Mouse (Mus musculus) midbrain, embryonic 14.5 days (tissue): Measurements from ENCODE around the gene Stambpl1. TPM values are rescaled to one million over a fixed set of nuclear protein-coding genes. Genes with fewer than 3 reads are reported as not detected.
"Not testable (repeated sequence)": the region's sequence is repeated elsewhere in the genome, so short reads cannot be mapped to it uniquely, and the experiment has no call there.

Experiments used
- ATAC-seq: fragments of 200-750 bp; cut with Nextera tagmentation; 2 replicates; pipeline ENCODE4 v1.8.0; 2017; ENCODE audit warnings: moderate number of reproducible peaks, moderate library complexity; ENCODE audit not compliant: low FRiP score, low TSS enrichment
- DNase-seq: peaks from one replicate; pipeline ENCODE4 v3.0.0-alpha.2; 2015
- H3K27ac ChIP-seq: fragments of 300-500 bp; sonication (generic); replicated peaks from 2 replicates; pipeline ENCODE4 v1.5.1; 2014; ENCODE audit warnings: mild to moderate bottlenecking, low read depth, low read length, moderate library complexity
- H3K27me3 ChIP-seq: fragments of 300-500 bp; sonication (generic); 2 replicates; pipeline ENCODE4 v1.6.1; 2014; ENCODE audit warnings: low read length, control low read depth, mixed read lengths; ENCODE audit not compliant: control insufficient read depth, insufficient read depth
- H3K36me3 ChIP-seq: fragments of 300-500 bp; sonication (generic); 2 replicates; pipeline ENCODE4 v1.6.1; 2014; ENCODE audit warnings: low read length, control low read depth; ENCODE audit not compliant: control insufficient read depth, insufficient read depth
- H3K4me1 ChIP-seq: fragments of 300-500 bp; sonication (generic); 2 replicates; pipeline ENCODE4 v1.6.1; 2014; ENCODE audit warnings: mild to moderate bottlenecking, antibody characterized with exemption, low read length, control low read depth; ENCODE audit not compliant: control insufficient read depth, insufficient read depth
- H3K4me2 ChIP-seq: fragments of 300-500 bp; sonication (generic); 2 replicates; pipeline ENCODE4 v1.6.1; 2014; ENCODE audit warnings: mild to moderate bottlenecking, low read length, moderate library complexity
- H3K4me3 ChIP-seq: fragments of 300-500 bp; sonication (generic); replicated peaks from 2 replicates; pipeline ENCODE4 v1.5.1; 2014; ENCODE audit warnings: low read depth, low read length
- H3K9ac ChIP-seq: fragments of 300-500 bp; sonication (generic); replicated peaks from 2 replicates; pipeline ENCODE4 v1.6.1; 2014; ENCODE audit warnings: mild to moderate bottlenecking, low read length, moderate library complexity
- H3K9me3 ChIP-seq: fragments of 300-500 bp; sonication (generic); 2 replicates; pipeline ENCODE4 v1.6.1; 2016; ENCODE audit warnings: low read length, control low read depth, mixed read lengths; ENCODE audit not compliant: control insufficient read depth
- WGBS: fragments of 180-500 bp; shearing (Covaris S2); extraction: QIAGEN DNeasy Blood & Tissue Kit; methylation state at CpG from one replicate; pipeline ENCODE4 v1.1.7; 2014; 5-methylcytosine and 5-hydroxymethylcytosine counted together
- polyA plus RNA-seq: library from polyadenylated mRNA; unstranded; fragments of >200 nt; fragmentation: Nextera tagmentation; extraction: Ambion mirVana; gene quantifications from 2 replicates; pipeline ENCODE4 v1.2.1, GENCODE M21; 2014

Gene Stambpl1
- polyA plus RNA-seq, 1 experiment from 2014 or later: 11.5 TPM

DNA sequence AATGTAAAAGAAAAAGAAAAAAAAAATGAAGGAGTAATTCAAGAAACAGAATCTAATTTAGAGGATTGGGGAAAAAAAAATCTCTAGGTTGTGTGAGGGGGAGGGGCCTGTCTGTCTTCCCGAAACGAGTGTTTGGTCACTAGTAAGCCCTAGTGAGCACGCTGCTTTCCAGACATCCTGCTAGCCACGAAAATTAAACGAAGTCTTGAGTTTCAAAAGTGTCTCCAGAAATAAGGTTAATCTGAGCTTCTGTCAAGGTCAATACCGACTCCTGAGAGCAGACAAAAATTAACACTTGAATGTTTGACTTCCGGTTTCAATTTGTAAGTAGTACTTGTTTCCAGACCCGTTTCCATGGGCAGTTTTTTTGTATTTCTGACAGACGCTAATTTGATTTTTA, 1.1 kb downstream of the Stambpl1 start:
- Histone ChIP-seq H3K27ac (no peak overlapping the region), H3K9ac (peak overlapping the region; percentile 76; the same call in 1 of the 2 replicates), H3K4me1 (no peaks in the 10 kb centered on the region), H3K4me2 (peak overlapping the region; percentile 95), H3K27me3 (peaks cover 8% of the 10 kb centered on the region; the same call in 1 of the 2 replicates), H3K9me3 (no peaks in the 10 kb centered on the region), H3K36me3 (no peaks in the 10 kb centered on the region), H3K4me3 (peak overlapping the region; percentile 67)
- DNase-seq (peak; percentile 65), ATAC-seq (no peak)
- 10% methylated on average over 9 of the region's 9 CpGs for WGBS

DNA sequence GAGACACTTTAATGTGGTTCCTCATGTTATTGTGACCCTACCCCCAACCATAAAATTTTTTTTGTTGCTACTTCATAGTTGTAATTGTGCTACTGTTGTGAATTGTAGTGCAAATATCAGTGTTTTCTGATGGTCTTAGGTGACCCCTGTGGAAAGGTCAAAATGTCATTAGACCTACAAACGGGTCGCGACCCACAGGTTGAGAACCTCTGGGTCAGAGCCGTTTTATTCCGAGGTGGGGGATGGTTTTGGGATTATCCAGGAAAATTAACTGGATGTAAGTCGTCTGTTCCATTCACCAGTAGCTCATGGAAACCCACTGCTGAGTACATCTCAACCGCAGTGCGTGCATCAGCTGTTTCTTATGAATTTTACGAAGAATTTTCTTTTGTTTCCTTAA, 1.7 kb downstream of the Stambpl1 start:
- peak overlapping the region; percentile 95 for H3K4me2 ChIP-seq
- no peak overlapping the region for H3K9ac ChIP-seq
- no peaks in the 10 kb centered on the region for H3K9me3 ChIP-seq
- H3K4me3 ChIP-seq: peak overlapping the region; percentile 67
- no peak overlapping the region for H3K27ac ChIP-seq
- WGBS: 42% methylated on average over 9 of the region's 9 CpGs
- H3K36me3 ChIP-seq: no peaks in the 10 kb centered on the region
- peak; percentile 10 for DNase-seq
- ATAC-seq: no peak
- H3K4me1 ChIP-seq: no peaks in the 10 kb centered on the region
- peaks cover 8% of the 10 kb centered on the region; the same call in 1 of the 2 replicates for H3K27me3 ChIP-seq

DNA sequence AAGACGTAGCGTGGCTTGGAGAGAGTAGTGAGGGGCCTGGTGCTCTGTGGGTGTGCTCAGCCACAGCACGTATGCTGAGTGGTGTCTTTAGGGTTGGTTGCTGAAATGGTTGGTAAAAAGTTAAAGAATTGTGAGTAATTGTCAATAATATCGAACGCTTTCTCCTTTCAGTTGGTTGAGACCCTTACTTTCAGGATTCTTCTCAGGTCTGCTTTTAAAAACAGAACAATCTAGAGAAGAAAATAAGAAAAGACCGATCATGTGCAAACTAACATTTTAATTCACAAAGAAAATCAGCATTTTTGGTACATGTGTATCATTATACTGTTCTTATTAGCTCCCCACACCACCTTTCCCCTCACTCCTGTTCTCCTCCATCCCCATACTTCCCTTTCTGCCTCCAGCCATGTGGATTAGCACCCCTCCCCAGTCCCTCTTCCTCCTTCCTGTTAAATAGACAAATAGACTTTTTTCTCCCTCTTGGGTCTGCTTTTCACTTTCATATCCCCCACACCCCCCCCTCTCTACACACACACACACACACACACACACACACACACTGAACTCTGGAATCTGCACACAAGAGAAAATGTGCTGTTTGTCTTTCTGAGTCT, 2.2 kb downstream of the Stambpl1 start:
- no peak overlapping the region; the same call in 1 of the 2 replicates for H3K4me2 ChIP-seq
- peaks cover 5% of the 10 kb centered on the region; the same call in 1 of the 2 replicates for H3K27me3 ChIP-seq
- no peak overlapping the region for H3K9ac ChIP-seq
- no peak for ATAC-seq
- H3K9me3 ChIP-seq: no peaks in the 10 kb centered on the region
- 77% methylated on average over 6 of the region's 6 CpGs for WGBS
- H3K4me1 ChIP-seq: no peaks in the 10 kb centered on the region
- H3K36me3 ChIP-seq: no peaks in the 10 kb centered on the region
- H3K4me3 ChIP-seq: peak overlapping the region; percentile 67; the same call in 1 of the 2 replicates
- no peak for DNase-seq
- H3K27ac ChIP-seq: no peak overlapping the region

- H3K27me3 ChIP-seq: peaks cover 5% of the 10 kb centered on the region; the same call in 1 of the 2 replicates
- H3K36me3 ChIP-seq: no peaks in the 10 kb centered on the region
- H3K9me3 ChIP-seq: no peaks in the 10 kb centered on the region
- 79% methylated on average over 2 of the region's 2 CpGs for WGBS
- no peak overlapping the region for H3K27ac ChIP-seq
- no peak overlapping the region for H3K9ac ChIP-seq
- H3K4me3 ChIP-seq: no peak overlapping the region
- DNase-seq (no peak), ATAC-seq (no peak)
- no peaks in the 10 kb centered on the region for H3K4me1 ChIP-seq
- no peak overlapping the region for H3K4me2 ChIP-seq
These were observed 3.0 kb downstream of the Stambpl1 start for GRCm38 (mm10) chr19:34195031-34195430.

DNA sequence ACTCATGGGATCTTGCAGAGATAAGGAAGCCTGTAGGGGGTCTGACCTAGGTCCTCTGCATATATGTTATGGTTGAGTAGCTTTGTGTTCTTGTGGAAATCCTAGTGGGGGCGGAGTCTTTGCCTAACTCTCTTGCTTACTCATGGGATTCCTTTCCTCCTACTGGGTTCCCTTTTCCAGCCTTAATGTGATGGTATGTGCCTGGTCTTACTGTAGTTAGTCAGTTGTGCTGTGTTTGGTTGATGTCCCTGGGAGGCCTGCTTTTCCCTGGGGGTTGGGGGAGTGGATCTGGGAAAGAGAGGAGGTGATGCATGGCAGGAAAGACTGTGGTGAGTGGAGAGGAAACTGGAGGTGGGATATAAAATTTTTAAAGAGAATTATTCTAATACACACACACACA, 6.0 kb downstream of the Stambpl1 start:
- H3K4me1 ChIP-seq: no peaks in the 10 kb centered on the region
- no peak overlapping the region for H3K9ac ChIP-seq
- 93% methylated on average over 1 of the region's 1 CpGs for WGBS
- H3K4me2 ChIP-seq: no peak overlapping the region
- H3K27ac ChIP-seq: no peak overlapping the region
- no peak overlapping the region for H3K4me3 ChIP-seq
- ATAC-seq: no peak
- peaks cover 5% of the 10 kb centered on the region; the same call in 1 of the 2 replicates for H3K27me3 ChIP-seq
- no peaks in the 10 kb centered on the region for H3K36me3 ChIP-seq
- DNase-seq: no peak
- no peaks in the 10 kb centered on the region for H3K9me3 ChIP-seq

DNA sequence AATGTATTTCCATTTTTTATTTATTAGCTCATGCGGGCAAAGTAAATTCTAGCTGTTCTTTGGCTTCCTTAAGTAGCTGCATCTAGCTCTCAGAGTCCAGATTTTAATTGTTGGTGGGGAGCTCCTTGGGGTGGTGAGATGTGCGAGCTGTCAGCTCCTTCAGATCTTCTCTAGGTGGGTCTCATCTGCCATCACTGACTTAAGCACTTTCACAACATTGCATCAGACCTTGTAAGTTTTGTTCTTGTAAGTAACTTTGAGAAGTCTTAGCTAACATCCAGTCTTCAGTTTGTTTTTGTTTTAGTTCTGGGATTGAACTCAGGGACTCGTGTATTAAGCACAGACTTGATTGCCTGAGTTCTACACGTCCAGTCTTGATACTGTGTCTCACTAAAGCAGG, 6.9 kb downstream of the Stambpl1 start:
- Histone ChIP-seq H3K4me2 (no peak overlapping the region), H3K4me3 (no peak overlapping the region), H3K9me3 (no peaks in the 10 kb centered on the region), H3K27ac (no peak overlapping the region), H3K9ac (no peak overlapping the region), H3K27me3 (peaks cover 4% of the 10 kb centered on the region; the same call in 1 of the 2 replicates), H3K4me1 (no peaks in the 10 kb centered on the region), H3K36me3 (no peaks in the 10 kb centered on the region)
- DNase-seq (no peak), ATAC-seq (no peak)
- 93% methylated on average over 4 of the region's 4 CpGs for WGBS

DNA sequence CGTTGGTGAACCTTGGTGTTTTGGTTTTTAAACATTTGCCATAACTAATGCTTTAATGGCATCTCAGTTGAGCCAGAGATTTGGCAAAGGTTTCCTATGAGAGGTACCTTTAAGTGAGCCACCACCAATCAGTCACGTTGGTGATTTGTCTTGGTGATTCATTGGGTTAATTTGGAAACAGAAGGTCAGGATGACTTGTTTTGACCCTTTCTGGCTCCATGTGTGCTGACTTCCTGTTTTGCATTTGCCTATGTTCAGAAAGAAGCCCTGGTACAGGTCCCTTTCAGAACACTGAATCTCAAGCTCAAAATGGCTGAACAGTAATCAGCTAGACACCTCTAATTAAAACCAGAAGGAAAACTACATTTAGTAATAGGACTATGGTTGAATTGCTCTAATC, 7.5 kb downstream of the Stambpl1 start:
- H3K27ac ChIP-seq: no peak overlapping the region
- H3K36me3 ChIP-seq: no peaks in the 10 kb centered on the region
- no peaks in the 10 kb centered on the region for H3K4me1 ChIP-seq
- H3K4me2 ChIP-seq: no peak overlapping the region
- no peak overlapping the region for H3K4me3 ChIP-seq
- DNase-seq (no peak), ATAC-seq (no peak)
- 89% methylated on average over 2 of the region's 2 CpGs for WGBS
- no peaks in the 10 kb centered on the region for H3K27me3 ChIP-seq
- no peak overlapping the region for H3K9ac ChIP-seq
- H3K9me3 ChIP-seq: no peaks in the 10 kb centered on the region

GRCm38 (mm10) chr19:34202668-34203067, 10.6 kb downstream of the Stambpl1 start:
- H3K27ac ChIP-seq: no peak overlapping the region
- no peak overlapping the region for H3K4me2 ChIP-seq
- H3K4me1 ChIP-seq: no peaks in the 10 kb centered on the region
- DNase-seq (no peak), ATAC-seq (no peak)
- WGBS: 93% methylated on average over 2 of the region's 2 CpGs
- no peaks in the 10 kb centered on the region for H3K36me3 ChIP-seq
- no peaks in the 10 kb centered on the region for H3K27me3 ChIP-seq
- H3K9me3 ChIP-seq: no peaks in the 10 kb centered on the region
- no peak overlapping the region for H3K9ac ChIP-seq
- no peak overlapping the region for H3K4me3 ChIP-seq

DNA sequence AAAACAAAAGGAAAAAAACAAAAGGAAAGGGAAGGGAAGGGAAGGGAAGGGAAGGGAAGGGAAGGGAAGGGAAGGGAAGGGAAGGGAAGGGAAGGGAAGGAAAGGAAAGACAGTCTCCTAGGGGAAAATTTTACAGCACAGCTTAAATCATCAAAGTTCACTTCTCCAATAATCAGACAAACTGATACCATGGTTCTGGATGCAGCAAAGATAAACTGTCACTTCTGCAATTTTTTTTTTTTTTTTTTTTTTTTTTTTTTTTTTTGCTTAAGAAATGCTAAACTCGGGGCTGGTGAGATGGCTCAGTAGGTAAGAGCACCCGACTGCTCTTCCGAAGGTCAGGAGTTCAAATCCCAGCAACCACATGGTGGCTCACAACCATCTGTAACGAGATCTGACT, 14.1 kb downstream of the Stambpl1 start:
- not testable (repeated sequence) for ATAC-seq, H3K9ac ChIP-seq, H3K4me2 ChIP-seq, H3K4me1 ChIP-seq, H3K36me3 ChIP-seq, H3K9me3 ChIP-seq, DNase-seq, H3K27ac ChIP-seq, H3K4me3 ChIP-seq, H3K27me3 ChIP-seq
- 80% methylated on average over 4 of the region's 4 CpGs for WGBS
